In genomic region chr2:100857772-100858171, GRCm38 (mm10) we compare ENCODE assay signal across 18 mouse cellular contexts.
DNase-seq lines count a peak whose midpoint lies in the region; ATAC-seq and TF ChIP-seq lines count a peak whose summit lies in the region.
"Had no signal": no experiment of that assay in that cellular context is flagged by ENCODE, and none has a peak within 500 bp of the region (broad histone marks: within the 10 kb centered on the region; RNA-seq: fewer than 3 reads in every experiment).

No protein-coding gene starts in this region.

- ATAC-seq in lung, embryonic 14.5 days (ENCODE audit: insufficient read depth), result peak; percentile 54; the same call in 1 of the 2 replicates
- ATAC-seq in lung, embryonic 16.5 days (ENCODE audit: low read depth), result peak; percentile 61
- ATAC-seq in lung, postnatal 0 days, result no peak
- ATAC-seq: forebrain, embryonic 13.5 days; forebrain, embryonic 15.5 days; forebrain, postnatal 0 days had no signal

- no peak overlapping the region for H3K9ac ChIP-seq in lung, embryonic 14.5 days
- no peak overlapping the region for H3K9ac ChIP-seq in lung, embryonic 16.5 days (ENCODE audit: low read length)
- no peak overlapping the region for H3K9ac ChIP-seq in lung, postnatal 0 days (replicated peaks; ENCODE audit: low read depth)
- H3K9ac ChIP-seq: embryonic facial prominence, embryonic 13.5 days; forebrain, embryonic 13.5 days; forebrain, embryonic 15.5 days; forebrain, postnatal 0 days had no signal

- H3K27ac ChIP-seq in cerebellum, adult 2 months (ENCODE audit: insufficient read depth, low read length), result no peak overlapping the region
- H3K27ac ChIP-seq in lung, embryonic 14.5 days (ENCODE audit: low read depth), result no peak overlapping the region
- no peak overlapping the region for H3K27ac ChIP-seq in lung, embryonic 16.5 days (ENCODE audit: low read length)
- no peak overlapping the region for H3K27ac ChIP-seq in lung, postnatal 0 days (ENCODE audit: low read length)
- H3K27ac ChIP-seq: embryonic facial prominence, embryonic 13.5 days; forebrain, embryonic 13.5 days; forebrain, embryonic 15.5 days had no signal

- no peak overlapping the region for H3K4me2 ChIP-seq in lung, embryonic 14.5 days
- no peak overlapping the region for H3K4me2 ChIP-seq in lung, embryonic 16.5 days (ENCODE audit: low read depth, low read length)
- no peak overlapping the region for H3K4me2 ChIP-seq in lung, postnatal 0 days (replicated peaks; ENCODE audit: low read depth, low read length)
- H3K4me2 ChIP-seq: embryonic facial prominence, embryonic 13.5 days; forebrain, embryonic 13.5 days; forebrain, embryonic 15.5 days had no signal

- TF ChIP-seq EP300 in lung, postnatal 0 days (IDR thresholded peaks at IDR 0.05), result no peak

- no peak overlapping the region for H3K4me3 ChIP-seq in cerebellum, adult 2 months (replicated peaks; ENCODE audit: insufficient read depth, low read depth, low read length)
- no peak overlapping the region for H3K4me3 ChIP-seq in lung, embryonic 14.5 days (ENCODE audit: low read depth, low read length)
- no peak overlapping the region for H3K4me3 ChIP-seq in lung, embryonic 16.5 days (ENCODE audit: low read length)
- no peak overlapping the region for H3K4me3 ChIP-seq in lung, postnatal 0 days (ENCODE audit: low read depth, low read length)
- H3K4me3 ChIP-seq: embryonic facial prominence, embryonic 13.5 days; forebrain, embryonic 13.5 days; forebrain, embryonic 15.5 days had no signal

- DNase-seq in cerebellum, postnatal 14 days, result peak; percentile 1 to 3
- DNase-seq in cerebellum, adult 2 months, result no peak
- peak; percentile 78 for DNase-seq in lung, embryonic 14.5 days
- DNase-seq in lung, adult 18-20 months, result no peak
- no peak for DNase-seq in lung, postnatal 0 days (ENCODE audit: low spot score)
- DNase-seq in brain, embryonic 14.5 days (ENCODE audit: low read depth), result peak; percentile 9
- DNase-seq in adrenal gland, postnatal 10 days, result no peak
- DNase-seq: adrenal gland, adult 2 months; adrenal gland, postnatal 14 days; adrenal gland, postnatal 36 days; cerebellum, adult 11-12 months; cerebellum, adult 8-10 months; cerebellum, adult 9-11 months; forebrain, postnatal 0 days had no signal

- TF ChIP-seq POLR2A in cerebellum, adult 2 months (IDR thresholded peaks at IDR 0.05; ENCODE audit: borderline replicate concordance, insufficient read depth, low read length), result no peak
- TF ChIP-seq POLR2A in brain, embryonic 14.5 days (IDR thresholded peaks at IDR 0.05; ENCODE audit: borderline replicate concordance, extremely low read depth, insufficient read depth, insufficient read length, poor library complexity, severe bottlenecking), result no peak

- no peaks in the 10 kb centered on the region for H3K4me1 ChIP-seq in cerebellum, adult 2 months (ENCODE audit: control insufficient read depth, insufficient read depth, low read length)
- no peaks in the 10 kb centered on the region for H3K4me1 ChIP-seq in lung, embryonic 14.5 days (ENCODE audit: insufficient read depth)
- no peaks in the 10 kb centered on the region for H3K4me1 ChIP-seq in lung, embryonic 16.5 days (replicated peaks; ENCODE audit: control insufficient read depth, insufficient read depth, low read length)
- H3K4me1 ChIP-seq in lung, postnatal 0 days (ENCODE audit: insufficient read depth, low read depth, low read length), result no peaks in the 10 kb centered on the region
- H3K4me1 ChIP-seq: embryonic facial prominence, embryonic 13.5 days; forebrain, embryonic 13.5 days; forebrain, embryonic 15.5 days had no signal

- TF ChIP-seq CTCF in cerebellum, adult 2 months (IDR thresholded peaks at IDR 0.05; ENCODE audit: borderline replicate concordance, insufficient read depth, low read depth, low read length), result no peak
- TF ChIP-seq CTCF in lung, embryonic 14.5 days (IDR thresholded peaks at IDR 0.05; ENCODE audit: low read depth), result no peak
- TF ChIP-seq CTCF in lung, postnatal 0 days (IDR thresholded peaks at IDR 0.05), result no peak
- no peak for TF ChIP-seq CTCF in brain, embryonic 14.5 days (IDR thresholded peaks at IDR 0.05; ENCODE audit: borderline replicate concordance, extremely low read depth, insufficient read depth, insufficient read length)

- 66% methylated on average over 2 of the region's 2 CpGs for WGBS in cerebellum, adult 2 months
- WGBS in lung, embryonic 14.5 days, result 34% methylated on average over 2 of the region's 2 CpGs
- WGBS in lung, embryonic 16.5 days, result 52% methylated on average over 2 of the region's 2 CpGs
- WGBS in lung, postnatal 0 days, result 55% methylated on average over 2 of the region's 2 CpGs

- no peaks in the 10 kb centered on the region for H3K36me3 ChIP-seq in lung, embryonic 14.5 days (ENCODE audit: insufficient read depth)
- H3K36me3 ChIP-seq in lung, embryonic 16.5 days (ENCODE audit: control insufficient read depth, insufficient read depth, low read length), result no peaks in the 10 kb centered on the region
- no peaks in the 10 kb centered on the region for H3K36me3 ChIP-seq in lung, postnatal 0 days (ENCODE audit: insufficient read depth, low read length)
- H3K36me3 ChIP-seq: embryonic facial prominence, embryonic 13.5 days; forebrain, embryonic 15.5 days had no signal

- H3K27me3 ChIP-seq in cerebellum, adult 2 months (ENCODE audit: control insufficient read depth, insufficient read depth, low read length), result no peaks in the 10 kb centered on the region
- no peaks in the 10 kb centered on the region for H3K27me3 ChIP-seq in lung, embryonic 14.5 days (ENCODE audit: insufficient read depth, low read length)
- H3K27me3 ChIP-seq in lung, embryonic 16.5 days (ENCODE audit: control insufficient read depth, insufficient read depth, low read depth, low read length), result no peaks in the 10 kb centered on the region
- no peaks in the 10 kb centered on the region for H3K27me3 ChIP-seq in lung, postnatal 0 days (replicated peaks; ENCODE audit: insufficient read depth, low read length)
- H3K27me3 ChIP-seq: embryonic facial prominence, embryonic 13.5 days; forebrain, embryonic 13.5 days; forebrain, embryonic 15.5 days had no signal

- no peaks in the 10 kb centered on the region for H3K9me3 ChIP-seq in lung, embryonic 14.5 days (ENCODE audit: low read depth, low read length)
- no peaks in the 10 kb centered on the region for H3K9me3 ChIP-seq in lung, embryonic 16.5 days (ENCODE audit: control insufficient read depth, low read length)
- no peaks in the 10 kb centered on the region for H3K9me3 ChIP-seq in lung, postnatal 0 days (ENCODE audit: low read length)
- H3K9me3 ChIP-seq: embryonic facial prominence, embryonic 13.5 days; forebrain, embryonic 13.5 days; forebrain, embryonic 15.5 days had no signal

Comparison
In these comparisons a context has a peak if more than half of its experiments do, and no peak if none do; other contexts are left out.
1. DNase-seq: peak in cerebellum, postnatal 14 days (2 of 2), lung, embryonic 14.5 days (single experiment) and brain, embryonic 14.5 days (single experiment); none in cerebellum, adult 2 months (0 of 2), lung, adult 18-20 months (0 of 2), lung, postnatal 0 days (single experiment) and adrenal gland, postnatal 10 days (single experiment).